Mouse (Mus musculus): ENCODE results near the gene Mpo. TPM values are rescaled to one million over a fixed set of nuclear protein-coding genes. Genes with fewer than 3 reads are reported as not detected.

Mpo gene
- polyA plus RNA-seq, 1 experiment = not detected

DNA sequence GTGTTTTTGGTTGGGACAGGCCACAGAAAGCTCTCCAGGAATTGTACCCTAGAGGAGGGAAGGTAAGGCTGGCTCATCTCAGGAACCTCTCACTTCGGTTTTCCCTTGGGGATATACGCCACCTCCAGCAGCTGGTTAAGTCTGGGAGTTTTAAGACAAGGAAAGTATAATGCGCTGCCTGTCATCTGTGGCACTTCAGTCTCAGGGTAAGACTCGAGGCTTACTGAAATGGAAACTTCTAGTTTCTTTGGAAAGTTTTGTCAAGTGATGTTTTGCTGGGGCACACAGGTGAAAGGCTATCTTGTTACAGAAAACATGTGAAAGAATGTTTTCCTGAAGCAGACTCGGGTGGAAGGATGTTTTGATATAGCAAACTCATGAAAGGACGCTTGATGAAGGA lies 14.1 kb downstream of the Mpo start:
- Histone ChIP-seq H3K4me3 (ENCODE audit: low read depth, low read length) (no peak overlapping the region), H3K4me1 (ENCODE audit: control insufficient read depth, insufficient read depth, low read length) (no peaks in the 10 kb centered on the region), H3K36me3 (ENCODE audit: control insufficient read depth, insufficient read depth, low read length, poor library complexity, severe bottlenecking) (no peaks in the 10 kb centered on the region), H3K27me3 (ENCODE audit: control insufficient read depth, insufficient read depth, low read length, poor library complexity, severe bottlenecking) (no peaks in the 10 kb centered on the region), H3K9ac (ENCODE audit: low read depth, poor library complexity, severe bottlenecking) (no peak overlapping the region), H3K9me3 (replicated peaks; ENCODE audit: control insufficient read depth, insufficient read depth, low read length, poor library complexity, severe bottlenecking) (no peaks in the 10 kb centered on the region), H3K27ac (ENCODE audit: insufficient read depth, low read length) (no peak overlapping the region)
- TF ChIP-seq EP300 (IDR thresholded peaks at IDR 0.05; ENCODE audit: insufficient read depth, low read depth, low read length) (no peak), POLR2A (IDR thresholded peaks at IDR 0.05; ENCODE audit: insufficient read depth, low read length) (no peak), CTCF (IDR thresholded peaks at IDR 0.05; ENCODE audit: low read depth, low read length) (no peak)

DNA sequence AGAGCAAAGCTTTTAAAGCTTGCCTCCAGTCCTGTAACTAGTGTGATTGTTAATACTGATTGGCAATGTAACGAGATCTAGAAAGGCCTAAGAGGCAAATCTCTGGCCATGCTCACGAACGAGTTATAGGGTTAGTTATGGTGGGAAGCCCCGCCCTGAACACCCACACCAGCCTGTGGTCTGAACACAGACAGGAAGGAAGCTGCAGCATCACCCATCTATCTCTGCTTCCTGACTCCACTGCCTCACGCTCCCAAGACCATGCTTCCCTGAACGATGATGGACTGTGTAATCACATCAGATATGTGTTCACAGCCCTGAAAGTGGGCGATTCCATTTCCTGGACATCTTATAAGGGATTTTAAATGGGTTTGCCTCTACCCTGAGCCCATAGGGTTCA lies 14.9 kb downstream of the Mpo start:
- H3K27ac ChIP-seq (ENCODE audit: insufficient read depth, low read length) = no peak overlapping the region
- H3K4me1 ChIP-seq (ENCODE audit: control insufficient read depth, insufficient read depth, low read length) = no peaks in the 10 kb centered on the region
- H3K27me3 ChIP-seq (ENCODE audit: control insufficient read depth, insufficient read depth, low read length, poor library complexity, severe bottlenecking) = no peaks in the 10 kb centered on the region
- no peaks in the 10 kb centered on the region for H3K36me3 ChIP-seq (ENCODE audit: control insufficient read depth, insufficient read depth, low read length, poor library complexity, severe bottlenecking)
- H3K4me3 ChIP-seq (ENCODE audit: low read depth, low read length) = no peak overlapping the region
- H3K9me3 ChIP-seq (replicated peaks; ENCODE audit: control insufficient read depth, insufficient read depth, low read length, poor library complexity, severe bottlenecking) = no peaks in the 10 kb centered on the region
- TF ChIP-seq CTCF (IDR thresholded peaks at IDR 0.05; ENCODE audit: low read depth, low read length) (no peak), POLR2A (IDR thresholded peaks at IDR 0.05; ENCODE audit: insufficient read depth, low read length) (no peak), EP300 (IDR thresholded peaks at IDR 0.05; ENCODE audit: insufficient read depth, low read depth, low read length) (no peak)
- no peak overlapping the region for H3K9ac ChIP-seq (ENCODE audit: low read depth, poor library complexity, severe bottlenecking)

DNA sequence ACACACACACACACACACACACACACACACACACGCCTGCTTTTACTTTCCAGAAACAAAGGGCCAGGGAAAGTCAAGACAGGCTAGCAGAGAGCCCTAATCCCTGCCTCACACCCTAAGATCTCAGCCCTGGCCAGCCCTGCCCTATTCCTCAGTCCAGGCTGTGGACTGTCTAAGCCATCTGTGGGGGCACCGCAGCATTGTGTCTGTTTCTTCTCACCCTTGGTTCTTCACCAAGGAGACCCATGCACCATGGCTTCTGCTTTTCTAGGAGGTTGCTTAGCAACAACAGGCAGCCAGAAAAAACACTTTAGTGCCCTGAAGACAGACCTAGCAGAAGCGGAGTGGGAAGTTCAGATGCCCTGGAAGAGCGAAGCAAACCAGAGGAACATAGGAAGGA lies 18.0 kb downstream of the Mpo start:
- Histone ChIP-seq H3K27ac (ENCODE audit: insufficient read depth, low read length) (no peak overlapping the region), H3K9ac (ENCODE audit: low read depth, poor library complexity, severe bottlenecking) (no peak overlapping the region), H3K36me3 (ENCODE audit: control insufficient read depth, insufficient read depth, low read length, poor library complexity, severe bottlenecking) (no peaks in the 10 kb centered on the region), H3K4me1 (ENCODE audit: control insufficient read depth, insufficient read depth, low read length) (no peaks in the 10 kb centered on the region), H3K9me3 (replicated peaks; ENCODE audit: control insufficient read depth, insufficient read depth, low read length, poor library complexity, severe bottlenecking) (no peaks in the 10 kb centered on the region), H3K27me3 (ENCODE audit: control insufficient read depth, insufficient read depth, low read length, poor library complexity, severe bottlenecking) (no peaks in the 10 kb centered on the region), H3K4me3 (ENCODE audit: low read depth, low read length) (no peak overlapping the region)
- TF ChIP-seq POLR2A (IDR thresholded peaks at IDR 0.05; ENCODE audit: insufficient read depth, low read length) (no peak), EP300 (IDR thresholded peaks at IDR 0.05; ENCODE audit: insufficient read depth, low read depth, low read length) (no peak), CTCF (IDR thresholded peaks at IDR 0.05; ENCODE audit: low read depth, low read length) (no peak)

DNA sequence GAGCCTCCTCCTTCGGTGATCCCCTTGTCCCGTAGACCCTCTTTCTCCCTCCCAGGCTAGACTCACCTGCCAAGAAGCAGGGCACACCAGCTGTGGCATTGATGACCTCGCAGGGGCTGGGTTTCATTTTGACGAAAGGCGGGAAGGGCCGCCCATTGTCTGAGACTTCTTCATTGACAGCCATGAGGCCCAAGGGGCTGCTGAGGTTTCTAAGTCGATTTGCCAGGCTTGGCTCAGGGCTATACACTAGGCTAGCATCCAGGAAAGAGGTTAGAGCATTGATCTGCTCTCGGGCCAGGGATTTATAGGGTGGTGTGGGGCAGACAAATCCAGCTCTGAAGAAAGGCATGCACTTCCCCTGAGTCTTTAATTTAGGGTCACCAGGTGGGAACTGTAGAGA lies 21.4 kb downstream of the Mpo start:
- H3K4me3 ChIP-seq (ENCODE audit: low read depth, low read length) = no peak overlapping the region
- no peaks in the 10 kb centered on the region for H3K27me3 ChIP-seq (ENCODE audit: control insufficient read depth, insufficient read depth, low read length, poor library complexity, severe bottlenecking)
- no peak overlapping the region for H3K27ac ChIP-seq (ENCODE audit: insufficient read depth, low read length)
- H3K36me3 ChIP-seq (ENCODE audit: control insufficient read depth, insufficient read depth, low read length, poor library complexity, severe bottlenecking) = no peaks in the 10 kb centered on the region
- H3K4me1 ChIP-seq (ENCODE audit: control insufficient read depth, insufficient read depth, low read length) = no peaks in the 10 kb centered on the region
- no peaks in the 10 kb centered on the region for H3K9me3 ChIP-seq (replicated peaks; ENCODE audit: control insufficient read depth, insufficient read depth, low read length, poor library complexity, severe bottlenecking)
- H3K9ac ChIP-seq (ENCODE audit: low read depth, poor library complexity, severe bottlenecking) = no peak overlapping the region
- TF ChIP-seq POLR2A (IDR thresholded peaks at IDR 0.05; ENCODE audit: insufficient read depth, low read length) (no peak), EP300 (IDR thresholded peaks at IDR 0.05; ENCODE audit: insufficient read depth, low read depth, low read length) (no peak), CTCF (IDR thresholded peaks at IDR 0.05; ENCODE audit: low read depth, low read length) (no peak)

DNA sequence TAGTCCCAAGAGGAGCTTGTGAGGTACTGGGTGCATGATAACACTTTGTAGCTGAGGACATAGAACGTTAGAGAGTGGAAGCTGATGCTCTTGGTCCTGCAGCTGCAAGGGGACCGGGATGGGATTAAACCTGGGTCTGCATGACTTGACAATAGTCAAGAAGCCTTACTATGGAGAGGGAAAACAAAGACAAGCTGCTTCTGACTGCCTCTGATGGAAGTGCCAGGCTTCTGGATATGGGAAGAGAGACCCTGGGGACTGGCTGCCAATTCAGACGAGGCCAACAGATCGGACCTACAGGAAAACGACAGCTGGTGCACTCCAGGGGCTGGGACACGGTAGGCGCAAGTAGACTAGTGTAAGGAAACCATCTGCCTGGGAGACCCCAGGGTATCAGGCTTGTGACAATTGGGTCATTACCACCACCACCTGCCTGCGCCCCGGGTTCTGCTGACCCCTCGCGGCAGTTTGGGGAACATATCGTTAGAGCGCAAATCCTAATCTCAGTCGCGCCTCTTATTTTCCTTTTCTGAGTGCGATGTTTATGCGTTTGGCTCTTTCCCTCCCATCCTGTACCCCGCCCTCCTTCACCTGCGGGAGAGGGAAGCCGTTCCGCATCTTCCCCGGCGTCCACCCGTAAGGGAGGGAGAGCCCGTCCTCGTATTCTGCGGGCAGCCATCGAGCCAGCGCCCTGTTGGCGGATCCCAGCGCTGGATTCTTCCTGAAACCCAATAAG lies 23.5 kb downstream of the Mpo start:
- Histone ChIP-seq H3K9ac (ENCODE audit: low read depth, poor library complexity, severe bottlenecking) (no peak overlapping the region), H3K36me3 (ENCODE audit: control insufficient read depth, insufficient read depth, low read length, poor library complexity, severe bottlenecking) (no peaks in the 10 kb centered on the region), H3K27me3 (ENCODE audit: control insufficient read depth, insufficient read depth, low read length, poor library complexity, severe bottlenecking) (no peaks in the 10 kb centered on the region), H3K27ac (ENCODE audit: insufficient read depth, low read length) (no peak overlapping the region), H3K4me1 (ENCODE audit: control insufficient read depth, insufficient read depth, low read length) (no peaks in the 10 kb centered on the region), H3K9me3 (replicated peaks; ENCODE audit: control insufficient read depth, insufficient read depth, low read length, poor library complexity, severe bottlenecking) (no peaks in the 10 kb centered on the region), H3K4me3 (ENCODE audit: low read depth, low read length) (peak overlapping the region; percentile 26)
- TF ChIP-seq CTCF (IDR thresholded peaks at IDR 0.05; ENCODE audit: low read depth, low read length) = peak; percentile 76
- no peak for TF ChIP-seq EP300 (IDR thresholded peaks at IDR 0.05; ENCODE audit: insufficient read depth, low read depth, low read length)
- TF ChIP-seq POLR2A (IDR thresholded peaks at IDR 0.05; ENCODE audit: insufficient read depth, low read length) = no peak

DNA sequence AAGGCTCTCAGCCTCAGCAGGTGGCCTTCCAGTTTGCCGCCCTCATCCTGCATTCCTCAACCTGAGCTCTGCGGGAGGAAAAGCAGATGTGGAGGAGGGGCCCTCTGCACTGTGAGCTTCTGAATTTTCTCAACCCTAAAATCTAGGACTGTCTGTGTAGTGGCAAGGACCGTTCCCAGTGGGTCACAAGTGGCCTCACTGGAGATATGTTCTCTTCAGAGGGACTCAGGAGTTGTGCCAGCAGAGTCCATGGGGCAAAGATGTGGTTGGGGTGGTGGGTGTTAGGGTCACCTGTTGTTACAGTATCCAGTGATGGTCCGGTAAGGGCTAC lies 24.0 kb downstream of the Mpo start:
- H3K36me3 ChIP-seq (ENCODE audit: control insufficient read depth, insufficient read depth, low read length, poor library complexity, severe bottlenecking) = no peaks in the 10 kb centered on the region
- H3K9me3 ChIP-seq (replicated peaks; ENCODE audit: control insufficient read depth, insufficient read depth, low read length, poor library complexity, severe bottlenecking) = no peaks in the 10 kb centered on the region
- H3K4me3 ChIP-seq (ENCODE audit: low read depth, low read length) = no peak overlapping the region
- H3K4me1 ChIP-seq (ENCODE audit: control insufficient read depth, insufficient read depth, low read length) = no peaks in the 10 kb centered on the region
- no peak overlapping the region for H3K9ac ChIP-seq (ENCODE audit: low read depth, poor library complexity, severe bottlenecking)
- no peak for TF ChIP-seq EP300 (IDR thresholded peaks at IDR 0.05; ENCODE audit: insufficient read depth, low read depth, low read length)
- TF ChIP-seq POLR2A (IDR thresholded peaks at IDR 0.05; ENCODE audit: insufficient read depth, low read length) = no peak
- no peak for TF ChIP-seq CTCF (IDR thresholded peaks at IDR 0.05; ENCODE audit: low read depth, low read length)
- no peak overlapping the region for H3K27ac ChIP-seq (ENCODE audit: insufficient read depth, low read length)
- H3K27me3 ChIP-seq (ENCODE audit: control insufficient read depth, insufficient read depth, low read length, poor library complexity, severe bottlenecking) = no peaks in the 10 kb centered on the region

Data from ES-Bruce4 (cell line).